Mouse (Mus musculus): Measurements from ENCODE around the gene Abhd5. TPM values are rescaled to one million over a fixed set of nuclear protein-coding genes. Genes with fewer than 3 reads are reported as not detected.

The Abhd5 gene
- polyA plus RNA-seq (2014; fragmentation: Illumina TruSeq; extraction: RNeasy Lipid Tissue Mini Kit (QIAGEN cat#74804); ENCODE audit: low read depth, low replicate concordance), result 35.9 TPM

DNA sequence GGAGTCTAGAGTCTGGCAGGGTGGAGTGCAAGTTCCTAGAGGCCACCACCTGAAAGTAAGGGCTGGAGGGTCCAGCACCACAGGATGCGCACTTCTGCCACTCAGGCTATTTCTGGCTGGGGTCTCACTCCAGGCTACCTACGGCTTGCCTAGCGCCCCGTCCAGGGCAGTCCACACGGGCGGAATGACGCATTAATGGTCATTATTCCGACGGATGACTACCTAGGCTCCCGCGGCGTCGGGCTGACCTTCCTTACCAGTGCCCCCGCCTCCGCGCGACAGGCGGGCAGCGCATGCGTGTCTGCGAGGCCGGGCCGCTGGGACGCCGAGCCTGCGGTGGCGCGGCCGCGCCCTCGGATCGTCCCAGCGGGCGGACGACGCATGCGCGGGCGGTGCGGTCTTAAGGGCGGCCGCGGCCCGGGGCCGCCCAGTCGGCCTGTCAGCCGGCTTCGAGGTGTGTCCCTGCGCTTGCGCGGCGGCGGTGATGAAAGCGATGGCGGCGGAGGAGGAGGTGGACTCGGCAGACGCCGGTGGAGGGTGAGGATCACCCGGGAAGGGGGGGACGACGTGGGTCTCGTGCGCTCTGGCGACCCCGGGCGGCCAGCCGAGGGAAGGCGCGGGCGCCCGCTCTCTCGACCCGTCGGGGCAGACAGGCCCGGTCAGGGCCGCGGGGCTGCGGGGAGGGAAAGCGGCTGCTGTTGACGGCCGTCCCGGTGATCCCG lies at the start of gene Abhd5:
Gene Abhd5 (plus strand): TSS at position 306 of the 722 bp plus-strand sequence.

Other genes starting within 250 kb of the Abhd5 start
- 39.6 TPM for gene Snrk, start 234.3 kb upstream of the Abhd5 start, polyA plus RNA-seq (2014; fragmentation: Illumina TruSeq; extraction: RNeasy Lipid Tissue Mini Kit (QIAGEN cat#74804); ENCODE audit: low read depth, low replicate concordance)
- 4.3 TPM for gene Ano10, start 57.2 kb upstream of the Abhd5 start, polyA plus RNA-seq (2014; fragmentation: Illumina TruSeq; extraction: RNeasy Lipid Tissue Mini Kit (QIAGEN cat#74804); ENCODE audit: low read depth, low replicate concordance)